Mouse (Mus musculus) thymus, adult 2 months (tissue): ENCODE measurements around the gene Kxd1.

Experiments used
- CTCF ChIP-seq: fragments of 200-500 bp; IDR thresholded peaks from 2 replicates; pipeline ENCODE4 v1.5.1; 2012; ENCODE audit warnings: mild to moderate bottlenecking, control low read depth, low read length, moderate library complexity, borderline replicate concordance; ENCODE audit not compliant: control insufficient read depth, poor library complexity, insufficient read depth; ENCODE audit errors: extremely low read depth
- POLR2A ChIP-seq: fragments of 200-500 bp; IDR thresholded peaks from 2 replicates; pipeline ENCODE4 v1.6.1; 2012; ENCODE audit warnings: mild to moderate bottlenecking, low read length, control low read depth, moderate library complexity; ENCODE audit not compliant: control insufficient read depth, poor library complexity, insufficient read depth; ENCODE audit errors: extremely low read depth

DNA sequence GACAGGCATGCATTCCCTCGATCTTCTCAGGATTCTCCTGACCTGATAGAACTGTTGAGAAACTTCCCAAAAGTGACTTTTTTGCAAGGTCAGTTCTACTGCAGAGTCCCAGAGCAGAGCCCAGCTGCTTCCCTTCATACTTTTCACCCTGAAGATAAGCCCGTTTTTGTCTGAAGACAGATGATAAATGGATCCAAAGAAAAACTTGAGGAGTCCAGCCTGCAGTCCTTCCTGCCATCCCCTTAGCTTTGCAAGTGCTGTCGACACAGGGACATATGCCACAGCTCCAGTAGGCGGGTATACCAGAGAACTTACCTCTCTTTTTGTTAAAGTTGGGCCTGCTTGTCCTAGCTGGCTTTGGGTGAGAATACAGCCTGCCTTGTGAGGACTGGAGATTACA lies 33.6 kb upstream of the Kxd1 start:
- TF ChIP-seq CTCF: no peak
- TF ChIP-seq POLR2A: no peak
